Mouse (Mus musculus): ENCODE measurements around the gene Aars.

DNA sequence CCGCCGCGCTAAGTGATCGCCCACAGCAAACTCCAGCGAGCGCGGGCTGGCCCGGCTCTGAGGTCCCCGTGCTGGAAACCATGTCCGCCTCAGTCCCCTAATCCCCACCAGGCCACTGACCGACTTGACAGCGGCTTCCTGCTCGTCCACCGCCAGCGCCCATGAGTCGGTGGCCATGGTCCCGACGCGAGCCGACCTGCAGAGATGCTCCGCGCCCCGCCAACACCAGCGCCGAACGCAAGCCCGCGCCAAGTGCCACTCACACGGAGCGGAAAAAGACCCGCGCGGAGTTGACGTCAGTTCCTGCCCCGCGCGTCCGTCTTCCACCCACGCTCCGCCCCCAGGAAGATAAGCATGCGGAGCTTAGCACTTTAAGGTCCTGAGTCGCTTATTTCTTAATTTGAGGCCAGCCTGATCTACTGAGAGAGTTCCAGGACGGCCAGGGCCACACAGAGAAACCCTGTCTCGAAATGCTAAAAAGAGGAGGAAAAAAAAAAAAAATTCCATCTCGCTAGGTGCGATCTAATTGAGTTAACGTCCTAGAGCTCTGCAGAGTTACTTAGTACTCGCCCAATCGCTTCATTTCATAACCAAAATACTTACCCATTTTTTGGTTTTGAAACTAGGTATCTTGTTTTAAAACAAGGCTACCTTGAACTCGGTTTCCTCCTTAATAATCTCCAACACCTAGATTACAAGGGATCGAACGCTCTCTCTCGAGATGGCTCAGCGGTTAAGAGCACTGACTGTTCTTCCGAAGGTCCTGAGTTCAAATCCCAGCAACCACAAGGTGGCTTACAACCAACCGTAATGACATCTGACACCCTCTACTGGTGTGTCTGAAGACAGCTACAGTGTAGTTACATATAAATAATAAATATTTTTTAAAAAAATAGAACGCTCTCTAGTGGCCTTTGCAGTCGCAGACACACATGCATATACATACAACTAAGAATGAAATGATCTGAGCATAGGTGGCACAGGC lies 35.1 kb upstream of the Aars start, which contains the start of gene Ddx19a:
- TF ChIP-seq POLR2A (IDR thresholded peaks at IDR 0.05; ENCODE audit: insufficient read depth, low read depth, low read length) (peak; percentile 80), EP300 (IDR thresholded peaks at IDR 0.05; ENCODE audit: insufficient read depth, low read depth, low read length) (no peak)

All from heart, adult 2 months (tissue).